Mouse (Mus musculus) 3134 (cell line): ENCODE data around the gene Zbtb12.

Experiments
- DNase-seq: peaks from one replicate; pipeline ENCODE4 v3.0.0-alpha.2; 2011; ENCODE audit warnings: low spot score; ENCODE audit not compliant: insufficient read length; ENCODE audit errors: extremely low read depth

Zbtb12 gene

GRCm38 (mm10) chr17:34943128-34943815 is 64.0 kb downstream of the Zbtb12 start:
- no peak for DNase-seq

- no peak for DNase-seq
These were observed 65.1 kb downstream of the Zbtb12 start for GRCm38 (mm10) chr17:34944362-34944761.
